Mouse (Mus musculus) intestine, embryonic 16.5 days (tissue): ENCODE measurements around the gene C1ql1. TPM values are rescaled to one million over a fixed set of nuclear protein-coding genes. Genes with fewer than 3 reads are reported as not detected.
A peak's percentile ranks its signal among the peaks of the same experiment; 100 is the strongest.

ENCODE experiments used
- ATAC-seq: fragments of 200-750 bp; cut with Nextera tagmentation; 2 replicates; pipeline ENCODE4 v1.8.0; 2017; ENCODE audit warnings: moderate TSS enrichment, moderate library complexity
- H3K27ac ChIP-seq: fragments of 300-500 bp; sonication (generic); 2 replicates; pipeline ENCODE4 v1.5.1; 2014; ENCODE audit warnings: mild to moderate bottlenecking, low read length
- H3K27me3 ChIP-seq: fragments of 300-500 bp; sonication (generic); replicated peaks from 2 replicates; pipeline ENCODE4 v1.6.1; 2014; ENCODE audit warnings: low read length, control low read depth, mixed read lengths; ENCODE audit not compliant: control insufficient read depth, insufficient read depth
- H3K36me3 ChIP-seq: fragments of 300-500 bp; sonication (generic); 2 replicates; pipeline ENCODE4 v1.6.1; 2014; ENCODE audit warnings: low read length, control low read depth; ENCODE audit not compliant: control insufficient read depth, insufficient read depth
- H3K4me1 ChIP-seq: fragments of 300-500 bp; sonication (generic); 2 replicates; pipeline ENCODE4 v1.6.1; 2014; ENCODE audit warnings: low read length, control low read depth, mixed read lengths; ENCODE audit not compliant: control insufficient read depth, insufficient read depth
- H3K4me2 ChIP-seq: fragments of 300-500 bp; sonication (generic); 2 replicates; pipeline ENCODE4 v1.6.1; 2014; ENCODE audit warnings: low read depth, low read length, control low read depth
- H3K4me3 ChIP-seq: fragments of 300-500 bp; sonication (generic); 2 replicates; pipeline ENCODE4 v1.5.1; 2014; ENCODE audit warnings: mild to moderate bottlenecking, low read length
- H3K9ac ChIP-seq: fragments of 300-500 bp; sonication (generic); 2 replicates; pipeline ENCODE4 v1.6.1; 2014; ENCODE audit warnings: low read depth, low read length
- H3K9me3 ChIP-seq: fragments of 300-500 bp; sonication (generic); 2 replicates; pipeline ENCODE4 v1.6.1; 2016; ENCODE audit warnings: low read length, control low read depth; ENCODE audit not compliant: control insufficient read depth
- WGBS: fragments of 180-500 bp; shearing (Covaris S2); extraction: QIAGEN DNeasy Blood & Tissue Kit; methylation state at CpG from one replicate; pipeline ENCODE4 v1.1.7; 2014; 5-methylcytosine and 5-hydroxymethylcytosine counted together
- polyA plus RNA-seq: library from polyadenylated mRNA; unstranded; fragments of >200 nt; fragmentation: Nextera tagmentation; extraction: Ambion mirVana; gene quantifications from 2 replicates; pipeline ENCODE4 v1.2.1, GENCODE M21; 2015

The C1ql1 gene
- 0.53 and 2.3 TPM in 2 replicates for polyA plus RNA-seq

GRCm38 (mm10) chr11:102946265-102946991, at the start of gene C1ql1:
Gene C1ql1, minus strand, starts transcription at chr11:102946688.
- Histone ChIP-seq H3K36me3 (no peaks in the 10 kb centered on the region), H3K4me2 (peak within 1 kb of the TSS; percentile 80), H3K9ac (peak within 1 kb of the TSS; percentile 62), H3K27ac (no peak within 1 kb of the TSS), H3K4me1 (peaks cover 30% of the 10 kb centered on the region), H3K27me3 (peaks cover 70% of the 10 kb centered on the region), H3K4me3 (peak within 1 kb of the TSS; percentile 49), H3K9me3 (no peaks in the 10 kb centered on the region)
- under 1% methylated on average over 74 of the region's 87 CpGs for WGBS
- ATAC-seq, result peak; percentile 95

- H3K27me3 ChIP-seq, result peaks cover 9% of the 10 kb centered on the region; the same call in 1 of the 2 replicates
- H3K36me3 ChIP-seq, result peaks cover 3% of the 10 kb centered on the region; the same call in 1 of the 2 replicates
Observed at GRCm38 (mm10) chr11:102994952-102995351, 48.5 kb upstream of the C1ql1 start.

GRCm38 (mm10) chr11:102993420-102994029, 47.0 kb upstream of the C1ql1 start:
- H3K9ac ChIP-seq, result no peak overlapping the region
- peaks cover 21% of the 10 kb centered on the region for H3K4me1 ChIP-seq
- WGBS, result 58% methylated on average over 17 of the region's 17 CpGs
- no peak overlapping the region for H3K27ac ChIP-seq
- no peaks in the 10 kb centered on the region for H3K9me3 ChIP-seq
- H3K27me3 ChIP-seq, result peaks cover 19% of the 10 kb centered on the region
- H3K36me3 ChIP-seq, result peaks cover 3% of the 10 kb centered on the region; the same call in 1 of the 2 replicates
- H3K4me3 ChIP-seq, result no peak overlapping the region
- no peak for ATAC-seq
- H3K4me2 ChIP-seq, result no peak overlapping the region

More at GRCm38 (mm10) chr11:102994952-102995351, 48.5 kb upstream of the C1ql1 start:
- H3K9ac ChIP-seq, result no peak overlapping the region
- peaks cover 20% of the 10 kb centered on the region for H3K4me1 ChIP-seq
- no peak for ATAC-seq
- no peak overlapping the region for H3K27ac ChIP-seq
- 91% methylated on average over 18 of the region's 18 CpGs for WGBS
- no peaks in the 10 kb centered on the region for H3K9me3 ChIP-seq
- no peak overlapping the region for H3K4me2 ChIP-seq
- no peak overlapping the region for H3K4me3 ChIP-seq

GRCm38 (mm10) chr11:102992940-102993339, 46.5 kb upstream of the C1ql1 start:
- WGBS, result 8% methylated on average over 5 of the region's 5 CpGs
- no peak overlapping the region for H3K9ac ChIP-seq
- peaks cover 19% of the 10 kb centered on the region for H3K27me3 ChIP-seq
- H3K27ac ChIP-seq, result no peak overlapping the region
- H3K36me3 ChIP-seq, result peaks cover 3% of the 10 kb centered on the region; the same call in 1 of the 2 replicates
- peaks cover 18% of the 10 kb centered on the region for H3K4me1 ChIP-seq
- H3K9me3 ChIP-seq, result no peaks in the 10 kb centered on the region
- H3K4me2 ChIP-seq, result no peak overlapping the region
- H3K4me3 ChIP-seq, result no peak overlapping the region
- ATAC-seq, result peak; percentile 37

GRCm38 (mm10) chr11:102991681-102992080, 45.2 kb upstream of the C1ql1 start:
- Histone ChIP-seq H3K4me1 (peaks cover 18% of the 10 kb centered on the region), H3K4me2 (peak overlapping the region; percentile 34), H3K9me3 (no peaks in the 10 kb centered on the region), H3K27ac (peak overlapping the region; percentile 26), H3K4me3 (peak overlapping the region; percentile 16; the same call in 1 of the 2 replicates), H3K27me3 (peaks cover 19% of the 10 kb centered on the region), H3K9ac (peak overlapping the region; percentile 31), H3K36me3 (no peaks in the 10 kb centered on the region)
- 6% methylated on average over 16 of the region's 16 CpGs for WGBS
- peak; percentile 32 for ATAC-seq

GRCm38 (mm10) chr11:102990152-102990663, 43.7 kb upstream of the C1ql1 start:
- peak; percentile 32; the same call in 1 of the 2 replicates for ATAC-seq
- H3K36me3 ChIP-seq, result no peaks in the 10 kb centered on the region
- H3K27me3 ChIP-seq, result peaks cover 19% of the 10 kb centered on the region
- H3K9me3 ChIP-seq, result no peaks in the 10 kb centered on the region
- peak overlapping the region; percentile 66 for H3K9ac ChIP-seq
- peak overlapping the region; percentile 73 for H3K4me2 ChIP-seq
- no peak overlapping the region for H3K27ac ChIP-seq
- H3K4me1 ChIP-seq, result peaks cover 18% of the 10 kb centered on the region
- 3% methylated on average over 29 of the region's 29 CpGs for WGBS
- peak overlapping the region; percentile 46 for H3K4me3 ChIP-seq

GRCm38 (mm10) chr11:102989641-102990151, 43.2 kb upstream of the C1ql1 start:
- 10% methylated on average over 28 of the region's 28 CpGs for WGBS
- peak overlapping the region; percentile 66 for H3K9ac ChIP-seq
- H3K27ac ChIP-seq, result no peak overlapping the region
- no peaks in the 10 kb centered on the region for H3K36me3 ChIP-seq
- peaks cover 18% of the 10 kb centered on the region for H3K4me1 ChIP-seq
- no peak for ATAC-seq
- peaks cover 19% of the 10 kb centered on the region for H3K27me3 ChIP-seq
- H3K4me3 ChIP-seq, result peak overlapping the region; percentile 46
- H3K4me2 ChIP-seq, result peak overlapping the region; percentile 73
- no peaks in the 10 kb centered on the region for H3K9me3 ChIP-seq

GRCm38 (mm10) chr11:102985160-102985559, 38.7 kb upstream of the C1ql1 start:
- Histone ChIP-seq H3K36me3 (no peaks in the 10 kb centered on the region), H3K4me2 (no peak overlapping the region), H3K4me1 (peaks cover 11% of the 10 kb centered on the region), H3K4me3 (no peak overlapping the region), H3K9ac (no peak overlapping the region), H3K9me3 (no peaks in the 10 kb centered on the region), H3K27me3 (peaks cover 12% of the 10 kb centered on the region), H3K27ac (no peak overlapping the region)
- 60% methylated on average over 6 of the region's 6 CpGs for WGBS
- no peak for ATAC-seq

- H3K9me3 ChIP-seq, result no peaks in the 10 kb centered on the region
- H3K4me1 ChIP-seq, result peaks cover 5% of the 10 kb centered on the region
- H3K9ac ChIP-seq, result no peak overlapping the region
- H3K27ac ChIP-seq, result no peak overlapping the region
- no peak for ATAC-seq
- no peak overlapping the region for H3K4me2 ChIP-seq
- no peak overlapping the region for H3K4me3 ChIP-seq
- H3K27me3 ChIP-seq, result peaks cover 7% of the 10 kb centered on the region; the same call in 1 of the 2 replicates
- no peaks in the 10 kb centered on the region for H3K36me3 ChIP-seq
- WGBS, result 62% methylated on average over 4 of the region's 4 CpGs
Observed at GRCm38 (mm10) chr11:102984615-102985014, 38.1 kb upstream of the C1ql1 start.
